Mouse (Mus musculus) layer of hippocampus, postnatal 25 days (tissue): Measurements from ENCODE around the gene Gm853. TPM values are rescaled to one million over a fixed set of nuclear protein-coding genes. Genes with fewer than 3 reads are reported as not detected.
A peak's percentile ranks its signal among the peaks of the same experiment; 100 is the strongest.

Experiments used
- DNase-seq, 2 experiments: peaks; one replicate each; pipeline ENCODE4 v3.0.0; 2022; ENCODE audit warnings: mixed read lengths in 2 of 2, low spot score in 1 of 2; ENCODE audit errors: extremely low spot score in 1 of 2
- total RNA-seq, 2 experiments: library from RNA; stranded (reverse); gene quantifications; 2 replicates each; pipeline ENCODE4 v1.2.3; 2021

Gene Gm853
- total RNA-seq, 2 experiments from 2014 or later = not detected

DNA sequence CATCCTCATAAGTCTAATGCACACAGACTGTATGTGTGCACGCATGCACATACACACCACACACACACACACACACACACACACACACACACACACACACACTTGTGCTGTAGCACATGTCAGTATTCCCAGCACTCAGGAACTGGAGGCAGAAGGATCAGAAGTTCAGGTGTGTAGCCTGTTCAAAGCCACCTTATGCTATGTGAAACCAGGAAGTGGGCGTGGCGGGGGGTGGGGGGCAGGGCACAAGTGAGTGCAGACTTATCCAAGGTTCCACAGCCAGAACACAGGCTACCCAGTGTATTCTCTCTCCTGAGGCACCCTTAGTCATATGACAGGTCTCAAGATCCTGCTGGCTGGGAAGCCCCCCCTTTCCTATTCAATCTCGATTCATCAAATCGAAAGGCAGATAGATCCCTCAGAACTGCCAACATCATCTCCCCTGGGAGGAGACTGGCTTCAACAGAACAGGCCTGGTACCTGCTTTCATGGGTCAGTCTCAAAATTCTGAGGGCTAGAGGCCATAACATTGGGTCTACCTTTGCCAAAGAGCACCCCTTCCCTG is 46.0 kb downstream of the Gm853 start:
- no peak for DNase-seq

DNA sequence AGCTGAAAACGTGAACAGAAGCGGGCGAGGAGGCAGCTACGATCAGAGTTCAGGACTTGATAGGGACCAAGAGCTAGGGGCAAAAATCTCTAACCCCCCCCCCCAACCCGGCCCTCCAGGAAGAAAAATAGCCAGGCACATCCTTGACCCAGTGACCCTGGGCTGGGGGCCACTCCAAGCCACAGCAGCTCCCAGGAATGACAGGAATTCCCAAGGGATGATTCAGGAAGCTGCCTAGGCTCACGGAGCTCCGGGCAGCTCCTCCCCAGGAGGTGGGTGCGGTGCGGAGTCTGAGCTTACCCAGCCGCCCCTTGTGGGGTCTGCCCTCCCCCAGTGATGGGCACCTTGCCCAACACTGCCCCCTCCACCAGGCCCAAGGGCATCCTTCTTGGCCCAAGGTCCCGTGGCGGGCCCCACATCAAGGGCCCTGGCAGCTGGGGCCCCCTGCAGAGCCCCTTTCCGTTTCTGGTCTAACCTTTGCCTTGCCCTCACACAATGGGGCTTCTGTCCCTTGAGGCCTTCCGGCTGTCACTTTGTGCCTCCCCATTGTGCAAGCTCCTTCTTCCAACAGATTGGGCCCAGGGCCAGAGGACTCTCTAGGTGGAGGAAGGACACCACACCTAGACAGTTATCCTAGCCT is 47.0 kb downstream of the Gm853 start, which contains the start of gene Tinagl1:
Gene Tinagl1, minus strand, starts transcription at position 51 of the 640 bp plus-strand sequence.
- no peak for DNase-seq

GRCm38 (mm10) chr4:130174335-130175031 is 47.7 kb downstream of the Gm853 start:
- DNase-seq = no peak

DNA sequence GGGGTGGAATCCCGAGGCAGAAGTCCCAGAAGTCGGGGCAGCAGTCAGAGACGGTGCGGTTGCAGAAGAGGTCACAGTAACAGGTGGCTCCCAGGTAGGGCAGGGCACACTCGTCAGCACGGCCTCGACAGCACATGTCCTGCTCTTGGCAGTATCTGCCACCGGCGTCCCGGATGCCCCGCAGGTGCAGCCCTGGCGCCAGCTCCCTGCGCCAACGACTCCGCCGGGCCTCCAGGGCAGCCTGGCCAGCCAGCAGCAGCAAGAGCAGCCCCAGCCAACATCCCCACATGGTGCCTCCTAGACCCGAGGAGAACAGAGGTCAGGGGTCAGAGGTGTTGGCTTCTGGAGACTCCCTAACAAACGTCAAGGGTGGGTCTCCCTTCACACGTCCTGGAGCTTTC is 48.3 kb downstream of the Gm853 start:
- no peak for DNase-seq

DNA sequence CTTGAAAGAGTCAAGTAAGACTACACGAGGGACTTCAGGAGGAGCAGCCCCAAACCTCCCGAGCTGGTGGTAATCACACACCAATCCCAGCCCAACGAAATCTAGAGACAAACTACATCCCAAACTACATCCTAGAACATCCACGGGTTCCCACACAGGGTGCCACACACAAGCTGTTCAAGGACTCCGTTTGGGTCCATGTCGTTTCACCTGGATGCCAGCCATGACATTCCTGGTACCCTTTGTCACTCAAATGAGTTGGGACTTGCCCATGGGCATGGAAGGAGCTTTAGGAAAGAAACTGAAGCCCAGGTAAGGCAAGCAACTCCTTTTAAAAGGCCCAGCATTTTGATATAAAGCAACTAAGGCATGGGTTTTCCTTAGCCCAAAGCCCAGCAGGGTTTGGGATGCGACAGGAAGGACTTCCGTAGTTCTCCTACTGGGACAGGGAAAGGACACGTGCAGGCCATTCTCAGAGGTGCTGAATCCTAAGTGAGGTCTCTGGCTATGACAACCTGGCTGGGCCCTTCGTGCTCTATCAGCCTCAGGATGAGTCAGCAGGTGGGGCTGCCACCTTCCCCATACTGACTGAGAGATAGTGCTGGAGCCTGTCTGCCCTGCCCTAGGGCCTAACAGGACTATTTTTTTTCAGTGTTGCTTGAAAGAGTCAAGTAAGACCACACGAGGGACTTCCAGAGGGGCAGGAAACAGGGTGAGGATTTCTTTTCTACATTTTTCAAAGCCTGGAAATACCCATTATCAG is 49.0 kb downstream of the Gm853 start:
- DNase-seq = no peak

GRCm38 (mm10) chr4:130171951-130172765 is 50.0 kb downstream of the Gm853 start:
- DNase-seq = no peak

DNA sequence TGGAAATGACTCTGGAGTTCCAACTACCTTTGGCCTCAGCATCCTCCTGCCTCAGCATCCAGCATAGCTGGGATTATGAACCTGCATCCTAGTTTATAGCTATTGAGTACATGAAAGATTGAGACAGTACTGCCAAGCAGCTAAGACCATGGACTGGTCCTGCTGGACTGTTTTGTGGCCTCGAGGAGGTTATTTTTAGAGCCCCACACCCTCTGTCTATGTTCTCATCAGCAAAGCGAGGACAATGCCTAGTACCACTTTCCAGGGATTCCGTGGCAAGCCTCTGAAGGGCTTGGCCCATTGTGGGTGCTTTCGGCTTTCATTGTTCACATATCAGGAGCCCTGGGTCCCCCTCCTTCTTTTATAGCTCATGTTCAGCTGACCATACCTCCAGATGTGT is 51.8 kb downstream of the Gm853 start:
- no peak for DNase-seq

GRCm38 (mm10) chr4:130169411-130169971 is 52.7 kb downstream of the Gm853 start:
- no peak for DNase-seq

DNA sequence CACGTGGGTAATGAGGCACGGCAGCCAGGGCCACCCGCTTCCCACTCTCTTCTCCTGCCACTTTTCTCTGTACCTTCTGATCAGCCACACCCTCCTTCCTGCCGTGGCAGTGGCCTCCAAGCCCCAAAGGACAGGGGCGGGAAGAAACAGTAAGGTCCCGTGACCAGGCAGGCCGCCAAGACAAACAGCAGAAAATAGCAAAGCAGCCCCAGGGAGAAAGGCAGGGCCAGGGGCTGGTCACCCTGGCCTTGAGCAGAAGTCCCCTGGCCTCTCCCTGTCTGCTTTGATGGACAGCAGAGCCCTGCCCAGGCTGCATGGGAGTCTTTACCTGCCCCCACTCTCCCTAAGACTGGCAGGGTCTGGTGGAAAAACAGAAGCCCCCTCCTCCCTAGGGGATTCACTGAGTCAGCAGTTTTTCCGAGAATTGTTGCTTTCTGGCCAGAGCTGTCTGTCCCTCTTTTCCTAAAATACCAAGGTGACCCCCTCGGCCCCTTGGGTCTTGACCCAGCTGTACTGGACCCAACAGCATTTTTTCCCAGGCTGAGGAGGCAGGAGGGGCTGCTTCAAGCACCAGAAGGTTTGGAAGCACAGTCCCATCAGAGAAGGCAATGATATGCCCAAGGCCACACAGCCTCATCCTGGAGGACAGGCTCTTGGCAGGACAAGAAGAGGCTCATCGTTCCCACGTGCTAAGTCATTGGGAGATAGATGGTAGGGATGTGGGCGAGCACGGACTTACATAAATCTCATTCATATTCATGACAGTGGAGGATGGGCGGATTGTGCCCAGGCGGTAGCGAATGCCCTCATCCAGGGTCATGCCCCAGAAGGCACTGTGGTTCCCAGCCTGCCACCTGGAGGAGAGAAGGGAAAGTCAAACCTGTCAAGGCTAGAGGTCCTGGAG is 53.7 kb downstream of the Gm853 start:
- peak in 1 of 2 experiments; percentile 18 for DNase-seq

- no peak for DNase-seq
Measured at GRCm38 (mm10) chr4:130167814-130168213, 54.4 kb downstream of the Gm853 start.

DNA sequence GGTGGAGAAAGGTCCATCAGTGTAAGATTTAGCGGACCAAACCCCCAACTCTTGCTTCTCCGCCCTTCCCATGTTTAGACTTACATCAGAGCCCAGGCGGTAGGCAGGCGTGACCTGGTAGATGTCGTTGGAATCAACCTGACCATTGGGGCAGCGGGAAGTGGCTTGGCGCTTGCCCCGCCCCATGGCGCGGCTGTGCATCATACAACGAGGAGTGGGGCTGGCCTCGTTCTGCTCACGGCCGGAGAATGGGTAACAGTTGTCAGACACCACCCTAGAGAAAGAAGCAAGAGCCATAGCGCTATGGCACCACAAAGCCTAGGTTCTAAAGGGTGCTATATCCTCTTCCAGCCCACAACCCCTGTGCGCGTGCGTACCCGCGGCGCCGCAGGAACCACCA is 54.9 kb downstream of the Gm853 start:
- DNase-seq = no peak

- DNase-seq = no peak
Measured at GRCm38 (mm10) chr4:130166592-130166991, 55.6 kb downstream of the Gm853 start.

DNA sequence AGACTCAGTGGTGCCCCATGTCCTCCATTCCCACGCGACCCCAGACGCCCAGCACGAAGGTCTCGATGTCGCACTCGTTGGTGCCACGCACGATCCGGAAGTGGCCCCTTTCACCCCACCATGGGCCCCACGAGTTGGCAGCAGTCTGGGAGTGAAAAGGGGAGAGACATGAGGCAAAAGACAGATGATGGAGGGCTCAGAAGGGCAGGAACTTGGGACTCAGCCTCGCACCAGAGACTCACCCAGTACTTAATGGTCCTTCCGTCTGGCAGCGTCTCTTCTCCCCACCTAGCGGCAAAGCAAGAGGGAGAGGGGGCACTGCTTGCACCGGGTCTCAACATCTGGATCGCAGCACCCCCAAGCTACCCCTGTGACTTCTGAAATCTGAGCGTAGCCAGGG is 56.1 kb downstream of the Gm853 start:
- DNase-seq = no peak

GRCm38 (mm10) chr4:130164121-130164520 is 58.1 kb downstream of the Gm853 start:
- DNase-seq = no peak

DNA sequence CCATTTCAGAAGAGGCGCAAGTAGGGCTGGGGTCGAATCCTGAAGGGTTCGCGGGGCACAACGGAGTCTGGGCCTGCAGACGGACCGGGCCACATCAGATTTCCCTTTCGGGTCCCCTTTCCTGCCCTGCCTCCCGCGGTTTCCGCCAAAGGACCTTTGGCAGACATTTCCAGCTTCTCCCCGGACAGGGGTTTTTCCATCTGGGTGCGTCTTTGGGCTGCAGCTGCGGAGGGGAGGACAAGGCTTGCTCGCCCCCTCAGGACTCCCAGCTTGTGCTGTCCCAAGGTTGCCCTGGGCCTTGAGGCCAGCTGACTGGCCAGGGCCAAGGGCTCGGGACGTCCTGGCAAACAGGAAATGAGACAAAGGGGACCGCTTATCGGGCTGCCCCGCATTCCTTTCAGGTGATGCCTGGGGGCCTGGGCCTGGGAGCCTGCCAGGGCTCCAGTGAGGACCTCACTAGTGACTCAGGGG is 58.8 kb downstream of the Gm853 start:
- DNase-seq = no peak

DNA sequence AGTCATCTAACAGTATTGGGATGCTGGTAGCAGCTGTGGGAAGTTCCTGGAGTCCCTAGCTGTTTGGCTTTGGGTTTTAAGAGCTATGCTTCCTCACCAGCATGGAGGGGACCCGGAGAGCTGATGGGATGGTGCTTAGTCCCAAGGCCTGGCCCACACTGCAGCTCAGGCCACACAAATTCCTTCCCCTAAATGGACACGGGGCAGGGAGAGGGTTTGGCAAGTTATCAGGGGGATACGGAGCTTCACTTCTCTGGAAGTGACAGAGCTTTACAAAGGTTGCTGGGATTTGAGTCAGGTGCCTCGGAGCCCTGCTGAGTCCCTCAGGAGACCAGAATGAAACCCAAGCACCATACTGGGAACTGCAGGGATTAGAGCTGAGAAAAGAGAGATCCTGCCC is 60.9 kb downstream of the Gm853 start:
- DNase-seq = no peak
